Mouse (Mus musculus): Measurements from ENCODE around the gene Tmprss15.

The Tmprss15 gene

GRCm38 (mm10) chr16:79090997-79091396, at the start of gene Tmprss15:
Gene Tmprss15 (minus strand): TSS chr16:79091097.
- no peak for DNase-seq

- no peak for DNase-seq
Measured at GRCm38 (mm10) chr16:79114879-79115278, 24.0 kb upstream of the Tmprss15 start.

- DNase-seq: no peak
Measured at GRCm38 (mm10) chr16:79109516-79109915, 18.6 kb upstream of the Tmprss15 start.

GRCm38 (mm10) chr16:79108969-79109368, 18.1 kb upstream of the Tmprss15 start:
- no peak for DNase-seq

- no peak for DNase-seq
Measured at GRCm38 (mm10) chr16:79100325-79100724, 9.4 kb upstream of the Tmprss15 start.

GRCm38 (mm10) chr16:79098321-79098720, 7.4 kb upstream of the Tmprss15 start:
- no peak for DNase-seq

GRCm38 (mm10) chr16:79086550-79086949, 4.3 kb downstream of the Tmprss15 start:
- DNase-seq: no peak

- DNase-seq: no peak
Measured at GRCm38 (mm10) chr16:79063848-79064247, 27.0 kb downstream of the Tmprss15 start.

- DNase-seq: no peak
Measured at GRCm38 (mm10) chr16:79058775-79059558, 31.9 kb downstream of the Tmprss15 start.

GRCm38 (mm10) chr16:79032593-79032992, 58.3 kb downstream of the Tmprss15 start:
- DNase-seq: no peak

GRCm38 (mm10) chr16:79002812-79003211, 88.1 kb downstream of the Tmprss15 start:
- DNase-seq: no peak

- DNase-seq: no peak
Measured at GRCm38 (mm10) chr16:79001679-79002078, 89.2 kb downstream of the Tmprss15 start.

- DNase-seq: no peak
Measured at GRCm38 (mm10) chr16:78976384-78976783, 114.5 kb downstream of the Tmprss15 start.

GRCm38 (mm10) chr16:78974099-78974498, 116.8 kb downstream of the Tmprss15 start:
- no peak for DNase-seq

- no peak for DNase-seq
Measured at GRCm38 (mm10) chr16:78969091-78969731, 121.7 kb downstream of the Tmprss15 start.

- DNase-seq: no peak
Measured at GRCm38 (mm10) chr16:78957434-78957833, 133.5 kb downstream of the Tmprss15 start.

- DNase-seq: no peak
Measured at GRCm38 (mm10) chr16:78950359-78950758, 140.5 kb downstream of the Tmprss15 start.

GRCm38 (mm10) chr16:78937755-78938154, 153.1 kb downstream of the Tmprss15 start:
- no peak for DNase-seq

- no peak for DNase-seq
Measured at GRCm38 (mm10) chr16:78934298-78934697, 156.6 kb downstream of the Tmprss15 start.

GRCm38 (mm10) chr16:78931287-78932025, 159.4 kb downstream of the Tmprss15 start:
- no peak for DNase-seq

- no peak for DNase-seq
Measured at GRCm38 (mm10) chr16:78930382-78931286, 160.3 kb downstream of the Tmprss15 start, which contains the start of gene Chodl. Gene Chodl (plus strand): TSS chr16:78930948.

- DNase-seq: no peak
Measured at GRCm38 (mm10) chr16:78922644-78923043, 168.3 kb downstream of the Tmprss15 start.

Data from cerebellum, adult 11-12 months (tissue).